Mouse (Mus musculus) liver, embryonic 14.5 days (tissue): Measurements from ENCODE around the gene Pglyrp3. TPM values are rescaled to one million over a fixed set of nuclear protein-coding genes. Genes with fewer than 3 reads are reported as not detected.
"Not testable (repeated sequence)": the region's sequence is repeated elsewhere in the genome, so short reads cannot be mapped to it uniquely, and the experiment has no call there.

Source experiments
- ATAC-seq: fragments of 200-750 bp; cut with Nextera tagmentation; 2 replicates; pipeline ENCODE4 v1.8.0; 2017; ENCODE audit warnings: moderate number of reproducible peaks, mild to moderate bottlenecking, moderate library complexity; ENCODE audit not compliant: insufficient read depth
- DNase-seq, 3 experiments: peaks; one replicate each; pipeline ENCODE4 v3.0.0-alpha.2; 2012 to 2013; ENCODE audit warnings: low read depth in 3 of 3, low spot score in 3 of 3
- H3K27ac ChIP-seq: fragments of 300-500 bp; sonication (generic); 2 replicates; pipeline ENCODE4 v1.5.1; 2014; ENCODE audit warnings: moderate library complexity, mild to moderate bottlenecking, control low read depth, inconsistent platforms
- H3K27me3 ChIP-seq: fragments of 300-500 bp; sonication (generic); 2 replicates; pipeline ENCODE4 v1.6.1; 2014; ENCODE audit warnings: mild to moderate bottlenecking, low read length, moderate library complexity; ENCODE audit not compliant: control insufficient read depth, insufficient read depth
- H3K36me3 ChIP-seq: fragments of 300-500 bp; sonication (generic); replicated peaks from 2 replicates; pipeline ENCODE4 v1.6.1; 2014; ENCODE audit warnings: low read depth; ENCODE audit not compliant: control insufficient read depth, insufficient read depth
- H3K4me1 ChIP-seq, 2 experiments: fragments of 200-500 bp in 1 of 2; fragments of 300-500 bp in 1 of 2; sonication (generic) in 1 of 2; replicated peaks; 2 replicates each; pipeline ENCODE4 v1.6.1; 2012 to 2014; ENCODE audit warnings: antibody characterized with exemption in 1 of 2, inconsistent platforms in 1 of 2, low read length in 1 of 2; ENCODE audit not compliant: control insufficient read depth in 2 of 2, insufficient read depth in 2 of 2
- H3K4me2 ChIP-seq: fragments of 300-500 bp; sonication (generic); 2 replicates; pipeline ENCODE4 v1.6.1; 2014; ENCODE audit warnings: low read depth, mild to moderate bottlenecking, control low read depth, moderate library complexity
- H3K4me3 ChIP-seq, 2 experiments: fragments of 200-500 bp in 1 of 2; fragments of 300-500 bp in 1 of 2; sonication (generic) in 1 of 2; 2 replicates each; pipeline ENCODE4 v1.5.1; 2012 to 2014; ENCODE audit warnings: low read depth in 2 of 2, low read length in 2 of 2, mild to moderate bottlenecking in 2 of 2, control low read depth in 1 of 2, inconsistent platforms in 1 of 2, moderate library complexity in 1 of 2; ENCODE audit not compliant: insufficient read depth in 1 of 2
- H3K9ac ChIP-seq: fragments of 300-500 bp; sonication (generic); replicated peaks from 2 replicates; pipeline ENCODE4 v1.6.1; 2014; ENCODE audit warnings: mild to moderate bottlenecking, control low read depth, moderate library complexity
- H3K9me3 ChIP-seq: fragments of 300-500 bp; sonication (generic); 2 replicates; pipeline ENCODE4 v1.6.1; 2016; ENCODE audit warnings: low read length, mixed read lengths; ENCODE audit not compliant: control insufficient read depth
- CTCF ChIP-seq: IDR thresholded peaks from 2 replicates; pipeline ENCODE4 v1.5.1; 2016; ENCODE audit warnings: antibody characterized with exemption, low read depth, control low read depth
- EP300 ChIP-seq: IDR thresholded peaks from 2 replicates; pipeline ENCODE4 v1.6.1; 2016; ENCODE audit warnings: antibody characterized with exemption, low read depth
- WGBS: fragments of 180-500 bp; shearing (Covaris S2); extraction: QIAGEN DNeasy Blood & Tissue Kit; methylation state at CpG from one replicate; pipeline ENCODE4 v1.1.7; 2014; ENCODE audit not compliant: insufficient replicate concordance; 5-methylcytosine and 5-hydroxymethylcytosine counted together
- polyA plus RNA-seq, 2 experiments: library from polyadenylated mRNA; depleted of rRNA in 1 of 2; stranded (reverse) in 1 of 2; unstranded in 1 of 2; fragments of >200 nt; fragmentation: Nextera tagmentation in 1 of 2; extraction: Ambion mirVana in 1 of 2; gene quantifications; 2 replicates each; pipeline versions ENCODE4 v1.2.1 to v1.2.3; 2012 to 2014

Gene Pglyrp3
- not detected in 2 replicates for polyA plus RNA-seq (2012; rRNA removed)
- polyA plus RNA-seq (2014; fragmentation: Nextera tagmentation; extraction: Ambion mirVana): not detected in 2 replicates

DNA sequence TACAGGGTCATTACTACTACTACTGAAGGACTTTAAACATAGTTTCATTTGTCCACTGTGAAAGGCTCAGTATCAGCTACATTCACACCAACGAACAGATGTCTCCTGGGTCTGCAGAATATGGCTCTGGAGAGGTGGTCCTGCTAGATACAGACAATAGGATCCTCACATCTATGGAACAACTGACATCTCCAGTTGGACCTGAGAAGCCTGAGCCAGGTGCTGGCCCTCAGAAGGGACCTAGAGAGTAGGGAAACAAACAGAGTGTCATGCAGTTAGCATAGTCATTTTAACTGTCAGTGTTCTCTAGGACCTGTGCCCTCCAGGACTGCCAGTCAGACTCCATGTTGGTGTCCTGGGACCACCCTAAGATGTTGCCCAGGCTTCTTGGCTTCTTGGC is at the start of gene Pglyrp3:
TSS of gene Pglyrp3 (plus strand) at position 301 of the 400 bp plus-strand sequence.
- no peaks in the 10 kb centered on the region for H3K4me1 ChIP-seq
- DNase-seq (no peak), ATAC-seq (no peak)
- H3K4me2 ChIP-seq: no peak within 1 kb of the TSS
- H3K27ac ChIP-seq: no peak within 1 kb of the TSS
- no peak within 1 kb of the TSS for H3K9ac ChIP-seq
- no peaks in the 10 kb centered on the region for H3K36me3 ChIP-seq
- H3K4me3 ChIP-seq: no peak within 1 kb of the TSS
- H3K27me3 ChIP-seq: no peaks in the 10 kb centered on the region
- no peaks in the 10 kb centered on the region for H3K9me3 ChIP-seq
- 36% methylated on average over 1 of the region's 1 CpGs for WGBS
- TF ChIP-seq CTCF (no peak), EP300 (no peak)

DNA sequence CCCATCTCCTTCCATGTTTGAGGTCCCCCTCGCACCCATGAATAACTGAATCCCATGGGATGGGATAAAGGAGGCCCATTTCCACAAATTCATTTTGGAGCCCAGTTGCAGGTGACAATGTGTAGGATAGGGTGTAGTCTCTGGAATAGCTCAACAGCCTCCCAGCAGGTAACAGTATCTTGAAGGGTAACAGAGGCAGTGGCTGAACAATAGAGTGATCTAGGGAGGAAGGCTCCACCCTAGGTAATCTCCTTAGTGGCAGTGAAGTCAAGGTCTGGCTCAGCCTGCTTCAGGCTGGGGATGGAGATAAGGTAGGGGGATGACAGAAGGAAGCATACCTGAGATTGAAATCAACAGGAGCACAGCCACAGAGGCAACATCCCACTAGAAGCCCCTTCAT is 3.4 kb upstream of the Pglyrp3 start:
- DNase-seq: no peak
- H3K4me2 ChIP-seq: no peak overlapping the region
- 53% methylated on average over 1 of the region's 1 CpGs for WGBS

DNA sequence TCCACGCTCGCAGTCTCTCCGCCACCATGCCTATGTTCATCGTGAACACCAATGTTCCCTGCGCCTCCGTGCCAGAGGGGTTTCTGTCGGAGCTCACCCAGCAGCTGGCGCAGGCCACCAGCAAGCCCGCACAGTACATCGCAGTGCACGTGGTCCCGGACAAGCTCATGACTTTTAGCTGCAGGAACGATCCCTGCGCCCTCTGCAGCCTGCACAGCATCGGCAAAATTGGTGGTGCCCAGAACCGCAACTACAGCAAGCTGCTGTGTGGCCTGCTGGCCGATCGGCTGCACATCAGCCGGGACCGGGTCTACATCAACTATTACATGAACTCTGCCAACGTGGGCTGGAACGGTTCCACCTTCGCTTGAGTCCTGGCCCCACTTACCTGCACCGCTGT is 10.2 kb downstream of the Pglyrp3 start:
- H3K4me1 ChIP-seq, ATAC-seq, H3K4me2 ChIP-seq: not testable (repeated sequence)

More for the DNA sequence above, 3.4 kb upstream of the Pglyrp3 start:
- ATAC-seq: no peak
- no peaks in the 10 kb centered on the region for H3K4me1 ChIP-seq
- TF ChIP-seq CTCF (no peak), EP300 (no peak)
- no peak overlapping the region for H3K9ac ChIP-seq
- no peaks in the 10 kb centered on the region for H3K9me3 ChIP-seq
- H3K27me3 ChIP-seq: no peaks in the 10 kb centered on the region
- H3K27ac ChIP-seq: no peak overlapping the region
- H3K36me3 ChIP-seq: no peaks in the 10 kb centered on the region
- no peak overlapping the region for H3K4me3 ChIP-seq

GRCm38 (mm10) chr3:92033203-92033602 is 18.8 kb downstream of the Pglyrp3 start:
- Histone ChIP-seq H3K4me3 (no peak overlapping the region), H3K4me2 (no peak overlapping the region), H3K27ac (no peak overlapping the region), H3K9ac (no peak overlapping the region), H3K9me3 (no peaks in the 10 kb centered on the region), H3K4me1 (no peaks in the 10 kb centered on the region), H3K36me3 (no peaks in the 10 kb centered on the region), H3K27me3 (no peaks in the 10 kb centered on the region)
- TF ChIP-seq CTCF (no peak), EP300 (no peak)
- DNase-seq (no peak), ATAC-seq (no peak)
- 25% methylated on average over 2 of the region's 2 CpGs for WGBS

More for the DNA sequence above, 10.2 kb downstream of the Pglyrp3 start:
- WGBS: 44% methylated on average over 24 of the region's 24 CpGs
- H3K9ac ChIP-seq, H3K9me3 ChIP-seq, H3K36me3 ChIP-seq, H3K4me3 ChIP-seq, H3K27me3 ChIP-seq, H3K27ac ChIP-seq, DNase-seq: not testable (repeated sequence)

DNA sequence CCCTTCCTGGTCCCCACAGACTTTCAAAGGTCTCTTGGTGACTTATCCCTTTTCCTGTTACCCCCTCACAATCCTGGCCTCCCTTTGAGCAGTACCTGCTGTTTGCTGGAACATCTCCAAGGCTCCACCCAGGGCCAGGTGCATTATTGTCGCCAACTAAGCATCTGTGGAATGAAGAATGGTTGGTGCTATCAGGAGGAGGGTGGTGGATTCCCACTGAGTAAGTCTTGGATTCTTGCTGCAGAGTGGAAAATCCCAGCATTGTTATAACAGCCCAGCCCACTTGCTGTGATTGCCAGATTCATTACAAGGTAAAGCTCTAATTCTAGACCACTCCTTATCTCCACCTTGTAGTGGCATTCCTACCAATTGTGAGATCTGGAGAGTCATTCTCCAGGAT is 19.5 kb downstream of the Pglyrp3 start:
- no peak overlapping the region for H3K9ac ChIP-seq
- H3K9me3 ChIP-seq: no peaks in the 10 kb centered on the region
- no peak overlapping the region for H3K4me2 ChIP-seq
- no peak overlapping the region for H3K4me3 ChIP-seq
- 32% methylated on average over 1 of the region's 1 CpGs for WGBS
- ATAC-seq (no peak), DNase-seq (no peak)
- TF ChIP-seq EP300 (no peak), CTCF (no peak)
- H3K36me3 ChIP-seq: no peaks in the 10 kb centered on the region
- no peak overlapping the region for H3K27ac ChIP-seq
- H3K4me1 ChIP-seq: no peaks in the 10 kb centered on the region
- H3K27me3 ChIP-seq: no peaks in the 10 kb centered on the region
